Mouse (Mus musculus) thymus, postnatal 4 days (tissue): ENCODE data around the gene Endov.
A peak's percentile ranks its signal among the peaks of the same experiment; 100 is the strongest.

ENCODE experiments used
- DNase-seq: peaks from one replicate; pipeline ENCODE4 v3.0.0; 2021

Gene Endov

DNA sequence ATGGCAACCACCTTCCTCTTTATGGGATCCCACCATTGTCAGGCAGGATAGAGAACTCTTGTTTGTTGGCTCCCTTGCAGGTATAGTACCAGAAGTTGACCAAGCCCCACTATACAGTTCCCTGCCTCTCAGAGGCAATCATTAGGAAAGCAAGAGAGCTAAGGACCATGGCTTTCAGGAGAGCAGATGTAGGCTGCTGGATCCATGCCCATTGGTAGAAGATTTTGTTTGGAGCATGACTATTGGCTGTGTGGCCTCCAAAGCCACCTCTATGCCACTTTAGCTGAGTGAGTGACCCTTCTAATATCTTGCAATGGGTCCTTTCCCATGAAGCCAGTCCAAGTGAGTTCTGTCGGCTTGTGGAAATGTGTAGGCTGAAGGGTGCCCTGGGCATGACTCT, 28.2 kb downstream of the Endov start:
- no peak for DNase-seq

DNA sequence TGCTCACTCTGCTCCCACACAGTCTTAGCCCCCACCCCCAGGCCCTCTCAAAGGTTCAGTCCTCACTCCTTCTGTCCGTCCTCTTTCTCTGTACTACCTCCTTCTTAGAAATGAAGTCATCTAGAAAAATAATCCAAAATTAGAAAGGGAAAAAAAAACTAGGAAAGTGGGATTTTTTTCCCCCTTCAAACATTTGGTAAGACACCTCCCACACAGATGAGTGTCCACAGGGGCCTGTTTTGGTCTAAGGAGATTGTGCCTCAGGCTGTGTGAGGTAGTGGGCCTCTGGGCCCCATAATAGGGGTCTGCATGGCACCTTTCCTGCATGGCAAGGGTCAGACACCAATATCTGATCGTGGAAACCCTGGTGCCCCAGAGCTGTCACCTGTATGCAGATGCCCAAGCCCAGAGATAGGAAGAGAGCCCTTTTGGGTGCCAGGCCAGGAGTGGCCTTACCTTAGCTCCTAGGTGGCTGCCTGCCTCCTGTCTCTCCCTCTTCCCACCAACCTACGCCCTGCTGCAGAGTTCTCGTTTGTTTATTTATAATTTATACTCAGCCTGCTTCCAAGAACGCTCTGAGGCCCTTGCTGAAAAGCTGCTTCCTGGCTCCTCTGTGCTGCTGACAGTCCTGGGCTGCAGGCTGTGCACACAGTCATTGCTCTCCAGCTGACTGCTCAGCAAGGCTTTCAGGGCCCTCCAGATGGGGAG, 29.0 kb downstream of the Endov start:
- DNase-seq: no peak

DNA sequence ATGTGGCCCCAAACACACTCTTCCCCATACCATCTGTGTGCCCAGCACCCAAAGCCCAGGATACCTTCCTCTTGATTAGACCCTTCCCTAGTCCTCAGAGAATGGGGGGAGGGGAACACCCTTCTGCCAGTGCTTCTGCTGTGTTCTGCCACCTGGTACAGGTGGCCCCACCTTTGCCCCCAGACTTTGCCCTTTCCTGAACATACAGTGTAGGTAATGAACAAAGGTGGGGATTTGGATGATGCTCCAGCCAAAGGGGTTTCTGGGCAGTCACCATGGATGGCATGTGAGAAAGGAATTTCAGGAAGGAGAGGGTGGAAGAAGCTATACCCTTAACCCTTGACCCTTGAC, 29.5 kb downstream of the Endov start:
- DNase-seq: no peak

DNA sequence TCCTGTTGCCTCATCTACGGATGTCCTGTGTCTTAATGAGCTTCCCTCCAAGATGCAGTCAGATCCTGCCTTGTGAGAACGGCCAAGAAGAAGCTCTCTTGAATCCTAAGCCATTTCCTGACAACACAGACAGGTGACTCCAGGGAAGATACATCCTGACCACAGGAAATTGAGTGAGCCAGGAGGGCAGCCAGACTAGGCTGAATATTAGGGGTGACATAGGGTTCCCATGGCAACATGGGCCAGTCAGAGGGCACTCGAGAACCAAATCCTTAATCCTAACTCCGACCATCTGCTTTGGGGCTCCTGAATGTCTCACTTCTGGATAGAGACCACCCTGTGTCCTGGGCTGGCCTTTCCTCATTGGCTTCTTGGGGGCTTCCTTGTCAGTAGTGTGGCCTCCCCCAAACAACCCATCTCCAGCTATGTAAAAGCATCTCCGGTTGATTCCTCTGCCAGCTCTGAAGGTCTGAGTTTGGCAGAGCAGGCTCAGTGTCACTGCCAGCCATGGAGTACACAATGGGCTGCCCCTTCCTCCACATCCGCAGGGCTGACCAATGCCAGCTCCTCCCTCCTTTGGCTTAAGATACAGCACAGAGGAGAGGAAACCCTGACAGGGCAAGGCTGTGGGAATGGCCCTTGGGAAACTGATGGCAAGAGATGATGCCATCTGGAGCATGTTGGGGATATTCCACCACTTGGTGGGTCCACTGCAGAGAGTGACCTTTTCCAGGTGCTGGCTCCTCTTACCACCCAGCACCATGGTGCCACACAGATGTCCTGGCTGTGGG, 31.0 kb downstream of the Endov start:
- DNase-seq: no peak

DNA sequence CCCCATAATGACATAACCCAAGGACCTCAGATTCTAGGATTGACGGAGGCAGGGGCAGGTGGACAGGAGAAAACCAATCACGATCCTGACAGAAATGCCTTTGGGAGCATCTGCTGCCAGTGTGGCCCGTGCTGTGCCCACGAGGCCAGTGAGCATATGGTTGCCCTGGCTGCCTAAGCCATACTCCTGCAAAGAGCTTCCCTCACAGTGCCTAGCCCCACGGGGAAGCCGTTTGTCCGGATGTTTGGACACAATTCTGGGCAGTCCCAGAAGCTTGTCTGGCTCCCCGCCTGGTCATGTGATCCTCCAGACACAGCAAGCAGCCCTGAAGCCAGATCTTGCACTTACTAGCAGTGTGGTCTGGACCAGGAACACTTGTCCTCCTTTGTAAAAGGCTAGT, 31.6 kb downstream of the Endov start:
- DNase-seq: no peak

DNA sequence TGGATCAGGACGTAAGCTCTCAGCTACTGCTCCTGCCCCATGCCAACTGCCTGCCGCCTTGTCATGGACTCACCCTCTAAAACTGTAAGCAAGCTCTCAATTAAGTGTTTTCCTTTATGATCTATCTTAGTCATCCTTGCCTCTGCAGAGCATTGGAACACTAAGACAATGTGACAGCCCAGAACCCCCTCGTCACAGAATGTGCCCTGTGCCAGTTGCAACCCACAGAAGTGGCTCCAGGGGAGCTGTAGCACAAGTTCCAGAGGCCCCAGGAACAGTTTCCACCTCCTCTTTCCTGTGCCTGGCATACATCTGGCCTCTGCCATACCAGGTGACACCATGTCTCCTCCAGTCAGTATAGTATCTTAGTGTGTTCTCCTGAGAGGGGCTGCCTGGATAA, 32.2 kb downstream of the Endov start:
- no peak for DNase-seq

DNA sequence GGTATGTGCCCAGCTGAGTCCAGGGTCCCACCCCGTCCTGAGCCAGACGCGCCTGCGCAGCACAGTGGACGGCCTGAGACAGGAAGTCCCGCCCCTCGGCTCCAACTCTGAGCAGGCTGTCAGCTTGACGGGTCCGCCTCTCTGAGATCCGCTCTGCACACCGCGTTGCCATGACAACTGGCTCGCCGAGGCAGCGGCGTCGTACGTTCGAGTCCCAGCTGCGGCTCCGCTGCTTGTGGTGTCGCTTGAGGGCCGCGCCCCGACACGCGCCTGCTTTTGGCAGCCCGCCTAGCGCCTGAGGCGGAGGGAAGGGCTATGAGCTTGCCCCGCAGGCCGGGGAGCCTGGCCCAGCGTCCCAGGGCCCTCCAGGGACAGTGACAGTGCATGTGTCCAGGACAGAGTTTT, 33.4 kb downstream of the Endov start:
- peak; percentile 90 for DNase-seq

DNA sequence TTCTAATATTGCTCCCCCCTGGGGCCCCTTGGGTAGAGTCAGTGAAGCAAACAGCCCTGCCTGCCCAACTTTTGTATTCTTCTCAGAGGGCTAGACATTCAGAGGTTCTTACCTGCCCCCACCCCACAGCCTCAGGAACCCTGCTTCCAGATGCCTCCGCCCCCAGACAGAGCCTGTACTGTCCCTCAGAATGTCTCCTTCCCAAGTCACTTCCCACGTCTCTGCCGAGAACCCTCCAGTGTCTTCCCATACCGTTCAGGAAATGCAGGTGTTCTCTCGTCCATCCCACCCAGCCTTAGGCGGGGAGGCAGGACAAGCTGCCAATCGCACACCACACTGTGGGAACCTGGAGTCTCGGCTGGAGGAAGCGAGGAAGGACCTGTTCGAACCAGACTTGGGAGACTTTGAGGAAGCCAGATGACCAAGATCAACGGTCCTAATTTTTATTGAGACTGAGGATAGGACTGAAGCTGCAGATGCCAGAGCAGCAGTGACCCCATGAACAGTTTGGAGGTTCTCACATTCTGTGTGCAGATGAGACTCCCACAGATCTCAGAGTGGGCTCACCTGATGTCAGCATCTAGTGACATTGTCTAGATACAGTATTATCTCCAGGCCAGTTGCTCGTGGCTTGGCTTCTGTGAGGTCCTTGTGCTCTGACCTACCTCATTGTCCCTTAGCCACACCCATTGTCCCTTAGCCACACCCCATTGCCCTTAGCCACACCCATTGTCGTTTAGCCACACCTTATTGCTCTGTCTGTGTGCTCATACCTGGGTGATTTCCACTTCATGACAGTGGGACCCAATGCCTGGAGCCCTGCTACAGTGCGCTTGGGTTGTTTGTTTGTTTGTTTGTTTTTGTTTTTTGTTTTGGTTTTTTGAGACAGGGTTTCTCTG, 35.2 kb downstream of the Endov start:
- no peak for DNase-seq

DNA sequence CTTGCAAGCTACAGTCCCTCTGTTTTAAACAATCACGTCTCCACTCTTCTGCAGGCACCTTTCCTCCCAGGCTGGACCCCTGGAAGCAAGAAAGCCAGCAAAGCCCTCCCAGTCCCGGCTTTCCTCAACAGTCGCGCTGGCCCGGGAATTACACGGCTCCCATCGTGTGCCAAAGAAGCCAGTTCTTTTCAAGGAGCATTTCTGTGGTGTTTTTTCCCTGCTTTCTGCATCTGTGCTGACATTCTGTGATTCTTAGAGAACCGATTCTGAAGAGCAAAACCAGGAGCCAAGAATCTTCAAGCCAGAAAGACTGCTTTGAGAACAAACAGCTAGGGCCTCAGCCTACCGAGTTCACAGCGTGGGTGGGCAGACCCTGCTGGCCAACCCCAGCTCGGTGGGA, 37.8 kb downstream of the Endov start:
- DNase-seq: no peak

DNA sequence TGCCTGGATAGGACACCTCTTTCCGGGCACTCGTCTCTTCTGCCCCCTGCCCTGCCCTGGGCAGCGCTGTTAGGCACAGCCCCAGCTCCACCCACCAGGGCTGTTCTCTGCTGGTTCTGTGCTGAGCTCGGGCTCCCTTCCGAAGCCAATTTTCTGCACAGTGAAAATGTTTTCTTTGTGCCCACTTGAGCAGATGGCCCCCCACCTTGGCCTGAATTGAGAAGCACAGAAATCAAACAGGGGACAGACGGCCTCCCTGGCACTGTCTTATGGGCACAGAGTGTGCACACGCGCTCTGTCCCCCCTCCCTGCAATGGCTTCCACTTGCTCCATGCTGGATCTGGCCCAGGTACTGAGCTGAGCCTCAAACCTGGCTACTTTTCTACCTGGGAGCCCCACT, 41.3 kb downstream of the Endov start:
- DNase-seq: no peak

DNA sequence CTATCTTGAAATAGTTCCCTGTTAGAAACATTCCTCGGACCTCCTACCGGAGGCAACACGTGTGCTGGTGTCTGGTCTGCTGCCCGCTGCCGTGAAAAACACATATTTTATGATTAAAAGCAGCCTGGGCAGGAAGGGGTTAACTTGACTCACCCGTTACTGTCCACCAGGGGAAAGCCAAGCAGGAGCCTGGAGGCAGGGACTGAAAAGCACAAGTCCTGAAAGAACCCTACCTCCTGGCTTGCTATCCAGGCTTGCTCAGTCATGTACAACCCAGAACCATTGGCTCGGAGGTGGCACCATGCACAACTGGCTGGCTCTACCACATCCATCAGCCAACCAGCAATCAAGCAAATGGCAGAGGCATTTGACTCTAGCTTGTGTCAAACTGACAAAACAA, 42.6 kb downstream of the Endov start:
- DNase-seq: no peak

DNA sequence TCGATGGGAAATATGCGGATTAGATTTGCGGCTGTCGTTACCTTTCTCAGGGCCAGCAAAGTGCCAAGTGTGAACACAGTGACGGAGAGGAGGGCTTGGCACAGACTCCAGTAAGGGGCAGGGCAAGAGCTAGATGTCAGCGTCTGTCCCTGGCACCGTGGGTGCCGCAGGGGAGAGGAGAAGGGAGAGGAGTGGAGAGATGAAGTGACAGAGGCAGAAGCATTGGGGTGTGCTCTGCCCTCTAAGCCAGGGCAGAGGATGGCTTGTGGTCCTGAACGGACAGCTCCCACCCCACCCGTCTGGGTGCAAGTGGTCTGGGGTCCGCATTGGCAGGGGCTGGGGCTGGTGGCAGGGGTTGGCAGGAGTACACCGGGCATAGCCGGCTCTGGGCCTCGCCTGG, 48.8 kb downstream of the Endov start:
- peak; percentile 48 for DNase-seq

DNA sequence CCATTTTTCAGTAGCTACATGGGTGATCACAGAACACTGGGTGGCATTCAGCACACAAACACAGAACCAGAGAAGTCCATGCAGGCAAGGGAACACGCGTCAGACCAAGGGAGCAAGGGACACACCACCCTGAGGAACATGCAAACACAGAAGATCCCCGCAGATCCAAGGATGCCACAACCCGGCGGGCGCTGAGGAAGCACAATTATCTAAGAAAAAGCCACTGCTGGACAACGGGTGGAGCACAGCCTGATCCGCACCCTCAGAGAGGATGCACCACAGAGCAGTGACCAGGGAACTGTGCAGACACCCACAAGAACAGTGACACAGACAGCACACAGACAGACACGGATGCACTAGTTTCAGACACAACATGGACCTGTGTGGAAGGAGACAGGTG, 49.4 kb downstream of the Endov start:
- DNase-seq: no peak

DNA sequence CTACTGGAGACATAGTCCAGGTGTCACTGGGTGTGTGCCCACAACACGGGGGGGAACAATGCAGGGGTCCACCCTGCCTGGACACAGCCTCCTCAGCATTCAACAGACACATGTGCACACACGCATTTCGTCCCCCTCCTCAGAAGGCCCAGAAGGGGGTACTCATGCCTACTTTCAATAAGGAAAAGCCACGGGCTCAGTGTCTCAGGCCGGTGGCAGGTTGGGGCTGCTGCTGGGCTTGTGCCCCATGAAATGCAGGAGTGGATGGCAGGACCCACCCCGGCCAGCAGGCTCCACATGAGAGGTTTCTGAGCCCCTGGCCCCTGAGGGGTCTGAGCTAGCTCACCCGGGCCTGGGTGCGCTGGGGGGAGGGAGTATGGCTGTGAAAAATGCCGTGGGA, 49.9 kb downstream of the Endov start:
- DNase-seq: no peak

DNA sequence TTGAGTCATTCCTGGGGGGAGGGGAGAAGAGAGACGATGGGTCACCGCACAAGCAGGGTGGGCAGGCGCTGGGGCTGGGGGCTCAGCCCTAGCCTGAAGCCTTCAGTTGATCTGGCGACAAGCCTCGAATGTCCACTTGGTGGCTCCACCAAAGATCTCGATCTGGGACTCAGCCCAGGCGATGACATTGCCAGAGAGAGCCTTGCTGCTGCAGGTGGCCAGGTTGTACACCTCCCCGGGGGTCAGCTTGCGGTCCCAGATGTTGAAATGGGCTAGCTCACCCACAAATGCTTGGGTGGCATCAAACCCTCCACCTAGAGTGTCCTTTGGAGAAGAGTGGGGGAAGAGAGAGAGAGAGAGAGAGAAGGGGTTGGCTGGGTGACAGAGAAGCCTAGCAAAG, 51.2 kb downstream of the Endov start:
- DNase-seq: no peak

DNA sequence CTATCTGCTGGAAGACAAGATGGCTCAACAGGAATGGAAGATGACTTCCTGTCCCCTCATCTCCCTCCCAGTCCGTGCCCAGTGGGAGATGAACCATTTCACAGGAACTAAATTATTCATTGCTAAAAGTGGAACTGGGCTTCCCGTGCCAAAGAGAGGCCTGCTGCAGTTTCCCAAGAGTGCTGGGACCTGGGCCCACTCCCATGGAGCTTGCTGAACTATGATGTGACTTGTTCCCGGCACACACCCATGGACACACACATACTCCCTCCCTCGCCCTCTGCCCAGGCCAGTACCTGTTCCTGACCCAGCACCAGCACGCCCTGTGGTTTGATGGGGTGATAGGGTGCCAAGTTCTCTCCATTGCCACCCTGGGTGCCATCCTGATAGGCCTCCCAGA, 51.7 kb downstream of the Endov start:
- no peak for DNase-seq

DNA sequence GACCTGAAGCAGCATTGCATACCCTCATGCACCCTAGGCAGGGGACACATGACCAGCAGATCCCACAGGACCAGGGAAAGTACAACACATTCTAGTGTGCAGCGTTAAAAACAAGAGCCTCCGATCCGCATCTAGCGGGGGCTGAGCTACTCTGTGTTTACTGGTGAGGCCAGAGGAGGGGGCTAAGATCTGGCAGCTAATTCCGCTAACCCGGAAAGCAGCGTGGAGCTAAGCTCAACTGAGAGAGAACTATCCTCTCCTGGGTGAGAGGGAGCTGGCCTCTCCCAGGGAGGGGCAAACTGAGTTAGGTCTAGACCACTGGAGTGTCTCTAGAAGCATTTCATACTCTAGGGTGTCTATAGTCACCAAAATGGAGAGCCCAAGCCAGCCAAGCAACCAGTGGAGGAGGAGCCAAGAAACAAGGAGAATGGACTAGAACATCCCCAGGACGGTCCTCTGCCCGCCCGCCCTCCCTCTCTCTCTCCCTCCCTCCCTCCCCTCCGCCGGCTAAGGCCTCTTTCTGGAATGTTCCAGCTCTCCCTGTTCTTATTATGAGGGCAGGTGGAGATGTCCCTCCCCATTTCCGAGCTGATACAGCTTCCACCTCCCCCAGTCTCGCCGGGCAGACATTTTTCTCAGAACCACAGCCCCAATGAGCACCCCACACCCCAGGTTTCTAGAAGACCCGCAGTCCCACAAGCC, 52.8 kb downstream of the Endov start:
- no peak for DNase-seq

DNA sequence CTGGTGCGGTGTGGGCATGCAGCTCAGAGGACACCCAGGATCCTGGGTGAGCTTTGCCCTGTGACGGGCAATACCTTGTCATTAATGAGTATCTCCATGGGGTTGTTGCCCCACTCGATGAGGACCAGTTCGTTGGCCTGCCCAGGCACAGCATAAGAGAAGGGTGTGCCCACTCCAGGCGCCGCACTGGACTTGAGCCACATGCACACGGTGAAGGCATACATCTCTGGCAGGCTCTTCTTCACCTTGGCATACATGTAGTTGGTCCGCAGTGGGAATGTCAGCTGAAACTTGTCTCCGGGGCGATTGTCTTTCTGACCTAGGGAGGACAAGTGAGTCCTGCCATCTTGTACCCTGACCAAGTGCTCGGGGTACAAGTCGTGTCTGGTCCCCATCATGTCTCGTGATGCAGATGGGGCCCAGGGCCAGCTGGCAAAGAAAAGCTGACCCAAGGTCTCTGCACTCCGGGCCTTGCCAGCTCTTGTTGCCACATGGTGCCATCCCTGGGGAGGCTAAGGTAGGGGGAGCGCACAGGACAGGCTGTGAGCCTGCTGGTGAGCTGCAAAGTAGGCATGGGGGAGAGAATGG, 53.5 kb downstream of the Endov start:
- no peak for DNase-seq

DNA sequence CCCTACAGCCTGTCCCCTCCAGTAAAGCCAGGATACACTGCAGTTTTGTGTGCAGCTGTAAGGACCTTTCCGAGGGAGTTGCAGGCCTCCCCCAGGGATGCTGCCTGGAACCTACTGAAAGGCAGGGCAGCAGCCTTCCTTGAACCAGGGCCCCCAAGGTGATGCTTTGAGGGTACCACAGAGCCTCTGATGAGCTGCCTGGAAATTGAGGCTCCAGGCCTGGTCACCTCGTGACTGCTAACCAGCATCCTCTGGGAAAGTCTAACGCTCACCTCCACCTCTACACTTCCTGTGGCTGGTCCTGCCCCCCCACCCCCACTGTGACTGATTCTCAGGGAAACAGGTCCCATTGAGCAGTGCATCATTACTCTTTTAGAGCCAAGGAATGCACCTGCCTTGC, 54.1 kb downstream of the Endov start:
- DNase-seq: no peak

DNA sequence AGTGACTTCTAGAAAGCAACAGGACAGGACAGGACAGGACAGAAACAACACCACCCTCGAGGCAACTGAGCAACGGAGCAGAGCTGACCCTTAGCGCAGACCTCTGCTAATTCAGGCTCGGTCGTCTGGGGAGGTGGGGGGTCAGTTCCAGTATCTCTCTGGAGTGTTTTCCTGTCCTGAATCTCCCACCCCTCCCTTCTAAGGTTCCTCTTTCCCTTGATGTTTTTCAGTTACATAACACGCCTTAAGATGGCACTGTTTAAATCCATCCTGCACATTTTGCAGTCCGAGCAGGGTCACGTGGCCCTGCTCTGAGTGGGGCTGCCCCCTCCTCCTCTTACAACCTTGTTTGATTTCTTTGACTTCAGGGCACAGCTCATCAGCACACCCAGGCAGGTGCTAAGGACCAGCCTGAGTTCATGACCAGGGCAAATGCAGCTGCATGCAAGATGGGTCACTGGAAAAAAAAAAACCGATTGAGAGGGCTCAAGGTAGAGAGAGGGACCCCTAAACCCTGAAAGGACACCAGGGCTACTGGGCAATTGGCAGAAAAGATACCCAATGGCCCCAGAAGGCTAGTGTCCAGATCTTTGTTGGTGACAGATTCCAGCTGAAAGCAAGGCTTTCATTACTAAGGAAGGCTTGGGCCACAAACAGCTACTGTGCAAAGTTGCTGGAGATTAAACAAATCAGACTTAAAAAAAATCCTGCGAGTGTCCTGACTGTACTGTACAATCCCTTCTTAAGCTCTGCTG, 54.8 kb downstream of the Endov start:
- no peak for DNase-seq

DNA sequence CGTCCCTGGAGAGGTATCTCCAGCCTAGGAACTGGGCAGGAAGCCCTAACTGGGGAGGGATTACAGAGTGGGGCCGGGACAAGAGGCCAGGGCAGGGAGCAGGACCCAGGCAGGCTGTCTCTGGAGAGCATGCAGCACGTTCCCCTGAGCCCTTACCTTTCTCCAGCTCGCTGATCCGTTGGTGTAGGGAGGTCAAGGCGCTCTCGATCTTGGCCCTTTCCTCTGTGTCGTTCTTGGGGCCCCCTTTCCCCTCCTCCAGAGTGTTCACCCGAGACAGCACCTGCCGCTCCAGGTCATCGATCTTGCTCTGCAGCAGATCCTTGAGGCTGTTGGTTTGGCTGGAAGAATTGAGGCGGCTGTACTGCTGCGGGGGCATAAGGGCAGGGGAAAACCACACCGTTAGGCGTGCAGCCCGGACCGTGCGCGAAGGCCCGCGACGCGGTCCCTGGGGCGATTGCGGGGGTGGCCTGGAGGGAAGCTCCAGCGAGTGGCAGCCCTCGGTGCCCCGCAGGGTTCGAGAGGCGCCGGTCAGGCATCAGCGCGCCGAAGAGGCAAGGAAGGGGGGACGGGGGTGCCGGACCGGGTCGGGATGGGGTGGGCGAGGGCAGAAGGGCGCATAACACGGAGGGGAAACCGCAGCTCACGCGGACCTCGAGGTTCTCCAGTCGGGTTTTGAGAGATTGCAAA, 55.5 kb downstream of the Endov start:
- peak; percentile 40 for DNase-seq
